Mouse (Mus musculus) kidney, postnatal 0 days (tissue): ENCODE results near the gene Psme1. TPM values are rescaled to one million over a fixed set of nuclear protein-coding genes. Genes with fewer than 3 reads are reported as not detected.

Source experiments
- ATAC-seq: fragments of 200-750 bp; cut with Nextera tagmentation; replicated peaks from 2 replicates; pipeline ENCODE4 v1.8.0; 2017; ENCODE audit warnings: low read depth, moderate number of reproducible peaks, moderate TSS enrichment, moderate library complexity; ENCODE audit not compliant: low FRiP score
- DNase-seq: peaks from one replicate; pipeline ENCODE4 v3.0.0-alpha.2; 2016; ENCODE audit warnings: low spot score
- H3K27ac ChIP-seq: fragments of 300-500 bp; sonication (generic); 2 replicates; pipeline ENCODE4 v1.5.1; 2014; ENCODE audit warnings: mild to moderate bottlenecking
- H3K27me3 ChIP-seq: fragments of 300-500 bp; sonication (generic); 2 replicates; pipeline ENCODE4 v1.6.1; 2014; ENCODE audit warnings: low read length, mixed read lengths; ENCODE audit not compliant: insufficient read depth
- H3K36me3 ChIP-seq: fragments of 300-500 bp; sonication (generic); 2 replicates; pipeline ENCODE4 v1.6.1; 2014; ENCODE audit warnings: low read length, mixed read lengths; ENCODE audit not compliant: insufficient read depth
- H3K4me1 ChIP-seq: fragments of 300-500 bp; sonication (generic); replicated peaks from 2 replicates; pipeline ENCODE4 v1.6.1; 2014; ENCODE audit warnings: antibody characterized with exemption, low read length, mixed read lengths; ENCODE audit not compliant: insufficient read depth
- H3K4me2 ChIP-seq: fragments of 300-500 bp; sonication (generic); 2 replicates; pipeline ENCODE4 v1.6.1; 2014; ENCODE audit warnings: mild to moderate bottlenecking, low read length, moderate library complexity, mixed read lengths
- H3K4me3 ChIP-seq: fragments of 300-500 bp; sonication (generic); replicated peaks from 2 replicates; pipeline ENCODE4 v1.5.1; 2014; ENCODE audit warnings: low read depth, low read length
- H3K9ac ChIP-seq: fragments of 300-500 bp; sonication (generic); 2 replicates; pipeline ENCODE4 v1.6.1; 2014; ENCODE audit warnings: low read depth, low read length
- H3K9me3 ChIP-seq: fragments of 300-500 bp; sonication (generic); replicated peaks from 2 replicates; pipeline ENCODE4 v1.6.1; 2016; ENCODE audit warnings: low read length, inconsistent platforms, mixed read lengths
- CTCF ChIP-seq: IDR thresholded peaks from 2 replicates; pipeline ENCODE4 v1.5.1; 2016; ENCODE audit warnings: antibody characterized with exemption, low read depth, mild to moderate bottlenecking, moderate library complexity
- WGBS: fragments of 180-500 bp; shearing (Covaris S2); extraction: QIAGEN DNeasy Blood & Tissue Kit; methylation state at CpG from one replicate; pipeline ENCODE4 v1.1.7; 2014; 5-methylcytosine and 5-hydroxymethylcytosine counted together
- polyA plus RNA-seq: library from polyadenylated mRNA; unstranded; fragments of >200 nt; fragmentation: Nextera tagmentation; extraction: Ambion mirVana; gene quantifications from 2 replicates; pipeline ENCODE4 v1.2.1, GENCODE M21; 2015

The Psme1 gene
- polyA plus RNA-seq, 1 experiment from 2014 or later: 179 TPM

GRCm38 (mm10) chr14:55591331-55591891 is 13.5 kb downstream of the Psme1 start, which contains the start of gene Rnf31:
Rnf31 (plus strand) TSS chr14:55591708.
- peak; percentile 99 for DNase-seq
- peaks cover 28% of the 10 kb centered on the region for H3K36me3 ChIP-seq
- H3K27ac ChIP-seq: peak within 1 kb of the TSS; percentile 99
- H3K27me3 ChIP-seq: no peaks in the 10 kb centered on the region
- H3K4me3 ChIP-seq: peak within 1 kb of the TSS; percentile 94
- peaks cover 15% of the 10 kb centered on the region; the same call in 1 of the 2 replicates for H3K4me1 ChIP-seq
- peak within 1 kb of the TSS; percentile 96 for H3K4me2 ChIP-seq
- TF ChIP-seq CTCF: no peak
- H3K9ac ChIP-seq: peak within 1 kb of the TSS; percentile 92
- no peaks in the 10 kb centered on the region for H3K9me3 ChIP-seq
- peak; percentile 91 for ATAC-seq
- under 1% methylated on average over 33 of the region's 33 CpGs for WGBS

GRCm38 (mm10) chr14:55592226-55592625 is 14.3 kb downstream of the Psme1 start:
- no peak for TF ChIP-seq CTCF
- Histone ChIP-seq H3K9me3 (no peaks in the 10 kb centered on the region), H3K27me3 (no peaks in the 10 kb centered on the region), H3K4me3 (peak overlapping the region; percentile 94), H3K9ac (peak overlapping the region; percentile 92), H3K27ac (peak overlapping the region; percentile 99), H3K4me1 (peaks cover 15% of the 10 kb centered on the region; the same call in 1 of the 2 replicates), H3K4me2 (peak overlapping the region; percentile 96), H3K36me3 (peaks cover 33% of the 10 kb centered on the region)
- WGBS: 4% methylated on average over 16 of the region's 16 CpGs
- DNase-seq (peak; percentile 15), ATAC-seq (no peak)

GRCm38 (mm10) chr14:55596036-55596690 is 18.2 kb downstream of the Psme1 start:
- Histone ChIP-seq H3K27ac (no peak overlapping the region), H3K9ac (no peak overlapping the region), H3K36me3 (peaks cover 61% of the 10 kb centered on the region), H3K4me2 (no peak overlapping the region), H3K27me3 (no peaks in the 10 kb centered on the region), H3K4me1 (peaks cover 15% of the 10 kb centered on the region; the same call in 1 of the 2 replicates), H3K4me3 (no peak overlapping the region), H3K9me3 (no peaks in the 10 kb centered on the region)
- peak; percentile 30 for DNase-seq
- TF ChIP-seq CTCF: no peak
- ATAC-seq: no peak
- 81% methylated on average over 13 of the region's 13 CpGs for WGBS

- no peaks in the 10 kb centered on the region for H3K9me3 ChIP-seq
- 89% methylated on average over 21 of the region's 21 CpGs for WGBS
- H3K4me2 ChIP-seq: no peak overlapping the region
- H3K4me1 ChIP-seq: peaks cover 7% of the 10 kb centered on the region
- H3K9ac ChIP-seq: no peak overlapping the region
- no peak for TF ChIP-seq CTCF
- ATAC-seq (no peak), DNase-seq (no peak)
- H3K4me3 ChIP-seq: no peak overlapping the region
- H3K27ac ChIP-seq: no peak overlapping the region
- H3K27me3 ChIP-seq: no peaks in the 10 kb centered on the region
- peaks cover 74% of the 10 kb centered on the region for H3K36me3 ChIP-seq
These were observed 20.8 kb downstream of the Psme1 start for GRCm38 (mm10) chr14:55598521-55599390.

- H3K4me1 ChIP-seq: peaks cover 13% of the 10 kb centered on the region
- ATAC-seq (no peak), DNase-seq (no peak)
- H3K36me3 ChIP-seq: peaks cover 54% of the 10 kb centered on the region
- TF ChIP-seq CTCF: no peak
- peak within 1 kb of the TSS; percentile 71 for H3K4me2 ChIP-seq
- 73% methylated on average over 7 of the region's 7 CpGs for WGBS
- no peaks in the 10 kb centered on the region for H3K9me3 ChIP-seq
- H3K4me3 ChIP-seq: peak within 1 kb of the TSS; percentile 47
- peak within 1 kb of the TSS; percentile 60 for H3K9ac ChIP-seq
- H3K27ac ChIP-seq: peak within 1 kb of the TSS; percentile 87
- H3K27me3 ChIP-seq: no peaks in the 10 kb centered on the region
These were observed 25.3 kb downstream of the Psme1 start, which contains the start of gene Irf9 for GRCm38 (mm10) chr14:55603271-55603632. Irf9 (plus strand) TSS chr14:55603571.
